Mouse (Mus musculus) granulocyte monocyte progenitor cell, adult 5-6 weeks (primary cell): ENCODE results near the gene Copb1. TPM values are rescaled to one million over a fixed set of nuclear protein-coding genes. Genes with fewer than 3 reads are reported as not detected.

Source experiments
- ATAC-seq: replicated peaks from 2 replicates; pipeline ENCODE4 v1.8.0; 2016; ENCODE audit warnings: mild to moderate bottlenecking, moderate TSS enrichment, inconsistent platforms; ENCODE audit not compliant: poor library complexity, severe bottlenecking
- total RNA-seq, 2 experiments: library from RNA; stranded (forward) in 1 of 2; stranded (reverse) in 1 of 2; fragments of 200-712, 200-1000 nt in 1 of 2; fragments of >200 nt in 1 of 2; fragmentation: Nextera tagmentation in 1 of 2; gene quantifications; 2 replicates each; pipeline ENCODE4 v1.2.3; 2014 to 2017

The Copb1 gene
- total RNA-seq, 2 experiments from 2014 or later: 66.0 to 118 TPM

GRCm38 (mm10) chr7:114171354-114172097 lies 83.0 kb downstream of the Copb1 start:
- no peak for ATAC-seq

- no peak for ATAC-seq
Measured at GRCm38 (mm10) chr7:114169996-114170395, 84.5 kb downstream of the Copb1 start.

GRCm38 (mm10) chr7:114169381-114169780 lies 85.1 kb downstream of the Copb1 start:
- ATAC-seq: no peak

Other genes starting within 250 kb of the Copb1 start
- 0.97 and 3.5 TPM in 2 replicates for gene Rras2, start 136.9 kb downstream of the Copb1 start, total RNA-seq (2014; fragmentation: Nextera tagmentation)
- gene Rras2, start 136.9 kb downstream of the Copb1 start, total RNA-seq (2017): 1.1 and 1.6 TPM in 2 replicates
- gene Psma1, start 21.4 kb upstream of the Copb1 start, total RNA-seq (2014; fragmentation: Nextera tagmentation): 274 and 294 TPM in 2 replicates
- 340 and 376 TPM in 2 replicates for gene Psma1, start 21.4 kb upstream of the Copb1 start, total RNA-seq (2017)
- gene Pde3b, start 160.6 kb upstream of the Copb1 start, total RNA-seq (2014; fragmentation: Nextera tagmentation): 3.7 and 8.1 TPM in 2 replicates
- 14.3 and 15.0 TPM in 2 replicates for gene Pde3b, start 160.6 kb upstream of the Copb1 start, total RNA-seq (2017)